Mouse (Mus musculus) cerebellum, adult 2 months (tissue): ENCODE results near the gene Gtf3c5. TPM values are rescaled to one million over a fixed set of nuclear protein-coding genes. Genes with fewer than 3 reads are reported as not detected.

Experiments
- DNase-seq, 2 experiments: peaks; one replicate each; pipeline ENCODE4 v3.0.0; 2021
- H3K27ac ChIP-seq: fragments of 200-500 bp; 2 replicates; pipeline ENCODE4 v1.5.1; 2012; ENCODE audit warnings: low read length, control low read depth, inconsistent platforms; ENCODE audit not compliant: insufficient read depth
- H3K27me3 ChIP-seq: fragments of 200-500 bp; 2 replicates; pipeline ENCODE4 v1.6.1; 2012; ENCODE audit warnings: inconsistent platforms, mild to moderate bottlenecking, low read length, moderate library complexity; ENCODE audit not compliant: control insufficient read depth, insufficient read depth
- H3K4me1 ChIP-seq: fragments of 200-500 bp; 2 replicates; pipeline ENCODE4 v1.6.1; 2011; ENCODE audit warnings: low read length; ENCODE audit not compliant: control insufficient read depth, insufficient read depth
- H3K4me3 ChIP-seq: fragments of 200-500 bp; replicated peaks from 2 replicates; pipeline ENCODE3; 2011; ENCODE audit warnings: mild to moderate bottlenecking, low read depth, low read length, control low read depth; ENCODE audit not compliant: insufficient read depth
- CTCF ChIP-seq: fragments of 200-500 bp; IDR thresholded peaks from 2 replicates; pipeline ENCODE4 v1.5.1; 2011; ENCODE audit warnings: low read depth, mild to moderate bottlenecking, control low read depth, low read length, moderate library complexity, borderline replicate concordance; ENCODE audit not compliant: insufficient read depth
- POLR2A ChIP-seq: fragments of 200-500 bp; IDR thresholded peaks from 2 replicates; pipeline ENCODE4 v1.6.1; 2011; ENCODE audit warnings: low read length, control low read depth, borderline replicate concordance; ENCODE audit not compliant: insufficient read depth
- WGBS: fragments of 180-500 bp; shearing (Covaris S2); methylation state at CpG from one replicate; pipeline ENCODE4 v1.1.7; 2018; 5-methylcytosine and 5-hydroxymethylcytosine counted together
- polyA plus RNA-seq: library from polyadenylated mRNA; depleted of rRNA; stranded (reverse); fragments of >200 nt; gene quantifications from 2 replicates; pipeline ENCODE4 v1.2.3, GENCODE M21; 2012

The Gtf3c5 gene
- polyA plus RNA-seq, 1 experiment: 32.6 TPM

DNA sequence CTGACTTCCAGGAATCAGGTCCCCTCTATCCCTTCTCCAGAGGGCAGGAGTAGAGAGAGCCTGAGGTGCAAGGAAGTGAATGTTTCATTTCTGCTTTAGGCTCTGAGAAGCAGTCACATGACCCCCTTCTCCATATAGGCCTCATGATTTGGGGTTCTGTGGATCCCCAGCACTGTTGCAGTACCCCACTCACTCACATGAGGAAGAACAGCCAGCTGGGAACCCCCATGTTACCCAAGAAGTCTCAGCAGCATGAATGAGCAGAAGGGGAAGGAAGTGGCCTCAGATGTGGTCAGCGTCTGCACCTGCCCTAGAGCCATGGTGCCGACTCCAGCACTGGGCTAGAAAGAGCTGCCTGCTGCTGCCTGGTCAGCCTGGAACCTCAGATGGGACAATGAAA lies 43.6 kb downstream of the Gtf3c5 start:
- no peaks in the 10 kb centered on the region for H3K27me3 ChIP-seq
- 26% methylated on average over 2 of the region's 2 CpGs for WGBS
- peaks cover 89% of the 10 kb centered on the region for H3K4me1 ChIP-seq
- TF ChIP-seq CTCF (no peak), POLR2A (no peak)
- H3K4me3 ChIP-seq: no peak overlapping the region
- H3K27ac ChIP-seq: peak overlapping the region; percentile 80
- no peak for DNase-seq

DNA sequence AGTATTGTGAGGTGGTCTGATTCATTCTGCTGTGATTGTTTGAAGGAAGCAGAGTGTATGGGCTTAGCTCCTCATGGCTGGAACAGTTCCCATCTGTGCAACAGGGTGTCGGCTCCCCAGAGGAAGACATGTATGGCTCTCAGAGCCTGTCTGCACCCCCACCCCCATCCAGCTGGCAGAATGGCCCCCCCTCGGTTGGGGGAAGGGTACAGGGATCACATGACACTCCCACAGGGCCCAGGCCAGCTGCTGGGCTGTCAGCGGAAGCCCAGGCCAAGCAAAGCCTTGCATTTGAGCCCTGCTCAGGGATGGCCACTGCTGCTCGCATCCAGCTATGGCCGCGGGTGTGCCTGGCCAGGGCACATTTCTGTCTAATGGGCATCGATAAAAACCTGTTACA lies 44.3 kb downstream of the Gtf3c5 start:
- Histone ChIP-seq H3K4me1 (peaks cover 84% of the 10 kb centered on the region), H3K27ac (peak overlapping the region; percentile 80), H3K4me3 (no peak overlapping the region), H3K27me3 (no peaks in the 10 kb centered on the region)
- WGBS: 10% methylated on average over 7 of the region's 7 CpGs
- peak in 1 of 2 experiments; percentile 58 for DNase-seq
- TF ChIP-seq POLR2A (no peak), CTCF (no peak)

DNA sequence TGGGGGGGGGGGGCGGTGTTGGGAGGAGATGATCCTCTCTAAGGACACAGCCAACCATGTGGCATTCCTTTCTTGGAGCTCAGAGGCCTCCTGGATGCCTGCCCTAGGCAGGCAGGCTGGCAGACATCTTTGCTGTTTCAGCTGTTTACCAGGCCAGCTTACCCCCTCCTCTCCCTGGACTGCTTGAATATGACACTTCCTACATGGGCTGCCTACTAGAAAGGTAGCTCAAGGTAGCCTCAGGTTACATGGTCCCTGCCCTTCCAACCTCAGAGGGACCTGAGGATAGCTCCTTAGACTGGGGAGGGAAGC lies 44.8 kb downstream of the Gtf3c5 start:
- H3K27me3 ChIP-seq: no peaks in the 10 kb centered on the region
- peak in 1 of 2 experiments; percentile 71 for DNase-seq
- H3K4me1 ChIP-seq: peaks cover 80% of the 10 kb centered on the region
- 0% methylated on average over 1 of the region's 1 CpGs for WGBS
- H3K27ac ChIP-seq: peak overlapping the region; percentile 80
- H3K4me3 ChIP-seq: no peak overlapping the region
- TF ChIP-seq CTCF (no peak), POLR2A (no peak)

DNA sequence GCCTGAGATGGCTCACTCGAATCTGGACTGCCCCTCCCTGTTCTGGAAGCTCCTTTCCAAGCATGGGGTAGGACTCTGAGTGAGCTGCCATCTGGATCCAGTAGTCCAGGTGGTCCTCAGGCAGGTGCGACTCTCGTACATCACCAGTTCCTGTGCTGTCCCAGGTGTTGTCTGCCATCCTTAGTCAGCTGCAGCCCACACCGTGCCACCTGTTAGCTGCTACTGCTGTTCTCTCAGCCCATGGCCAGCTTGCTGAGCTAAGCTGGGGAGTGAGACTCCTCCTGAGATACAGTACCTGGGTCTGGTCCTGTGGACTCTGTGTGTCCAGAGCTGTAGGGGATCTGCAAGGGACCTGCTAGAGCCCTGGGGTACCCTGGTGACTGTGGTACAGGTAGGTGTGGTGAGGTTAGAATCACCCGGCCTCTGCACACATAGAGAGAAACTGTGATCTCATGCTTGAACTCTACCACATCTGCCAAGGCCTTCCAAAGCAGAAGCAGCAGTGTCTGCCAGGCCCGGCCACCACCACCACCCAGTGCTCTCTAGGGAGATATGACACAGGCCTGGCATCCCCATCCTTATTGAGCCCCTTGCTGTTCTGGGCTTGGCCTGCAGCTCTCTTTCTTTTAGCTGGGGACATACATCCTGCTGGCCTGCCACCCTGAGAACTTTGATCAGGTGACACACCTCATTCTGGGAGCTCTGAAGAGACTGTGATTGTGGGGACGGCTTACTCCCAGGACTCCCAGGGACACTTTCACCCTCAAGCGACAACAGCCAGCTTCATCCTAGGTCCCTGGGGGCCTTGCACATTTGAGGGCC lies 45.3 kb downstream of the Gtf3c5 start:
- DNase-seq: peak in 1 of 2 experiments; percentile 61
- peaks cover 74% of the 10 kb centered on the region for H3K4me1 ChIP-seq
- TF ChIP-seq CTCF (no peak), POLR2A (no peak)

DNA sequence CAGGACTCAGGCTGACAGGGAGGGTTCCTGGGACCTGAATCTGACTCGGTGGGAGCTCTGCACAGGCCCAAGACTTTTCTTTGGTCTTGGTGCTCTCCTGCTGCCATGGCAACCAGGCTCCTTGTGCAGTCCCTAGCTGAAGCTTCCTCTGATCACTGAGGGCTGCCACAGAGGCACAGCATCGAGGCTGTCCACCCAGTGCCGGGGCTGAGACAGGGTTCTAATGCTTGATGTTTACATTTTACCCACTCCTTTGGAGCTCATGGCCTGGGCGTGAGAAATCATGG lies 46.0 kb downstream of the Gtf3c5 start:
- Histone ChIP-seq H3K27ac (peak overlapping the region; percentile 91), H3K27me3 (no peaks in the 10 kb centered on the region), H3K4me1 (peaks cover 71% of the 10 kb centered on the region), H3K4me3 (no peak overlapping the region)
- peak in 1 of 2 experiments; percentile 48 for DNase-seq
- 13% methylated on average over 4 of the region's 4 CpGs for WGBS
- TF ChIP-seq CTCF (no peak), POLR2A (no peak)

More for the DNA sequence above, 45.3 kb downstream of the Gtf3c5 start:
- peak overlapping the region; percentile 91 for H3K27ac ChIP-seq
- WGBS: 13% methylated on average over 8 of the region's 8 CpGs
- no peak overlapping the region for H3K4me3 ChIP-seq
- H3K27me3 ChIP-seq: no peaks in the 10 kb centered on the region

DNA sequence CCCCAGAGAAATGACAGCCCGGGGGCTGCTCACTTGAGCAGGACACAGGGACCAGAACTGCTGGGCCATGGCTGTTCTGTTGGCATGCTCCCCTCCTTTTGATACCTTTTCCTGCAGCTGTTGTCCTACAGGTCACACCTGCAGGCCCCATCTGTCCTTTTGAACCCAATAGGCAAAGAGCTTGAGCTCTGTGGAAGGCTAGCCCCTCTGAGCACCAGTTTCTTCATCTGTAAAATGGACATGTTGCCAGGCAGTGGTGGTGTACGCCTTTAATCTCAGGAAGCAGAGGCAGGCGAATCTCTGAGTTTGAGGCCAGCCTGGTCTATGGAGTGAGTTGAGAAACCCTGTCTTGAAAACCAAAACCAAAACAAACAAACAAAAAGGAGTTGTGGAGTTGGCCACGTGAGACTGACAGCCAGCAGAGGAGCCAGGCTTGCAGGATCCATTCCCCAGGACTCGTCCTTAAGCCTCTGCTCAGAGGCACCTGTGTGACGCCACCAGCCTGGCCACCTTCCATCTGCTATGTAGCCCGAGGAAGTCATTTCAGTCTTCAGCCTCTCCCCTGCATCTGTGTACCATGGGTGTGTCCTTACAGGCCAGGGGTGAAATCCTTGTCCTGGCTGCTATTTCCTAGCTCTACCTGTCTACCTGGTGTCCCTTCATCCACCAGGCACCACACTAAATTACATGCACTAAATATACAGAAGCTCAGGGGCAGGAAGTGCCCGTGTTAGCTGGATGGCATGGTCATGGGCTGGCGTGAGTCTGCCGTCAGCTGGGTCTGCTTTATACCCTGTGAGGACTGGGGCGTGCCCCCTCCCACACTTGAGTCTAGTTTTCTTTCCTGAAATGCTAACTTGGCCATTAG lies 46.6 kb downstream of the Gtf3c5 start:
- no peak for TF ChIP-seq POLR2A
- TF ChIP-seq CTCF: no peak
- H3K27ac ChIP-seq: peak overlapping the region; percentile 91
- peaks cover 70% of the 10 kb centered on the region for H3K4me1 ChIP-seq
- no peak overlapping the region for H3K4me3 ChIP-seq
- DNase-seq: peak in 1 of 2 experiments; percentile 63
- no peaks in the 10 kb centered on the region for H3K27me3 ChIP-seq
- 28% methylated on average over 11 of the region's 11 CpGs for WGBS

DNA sequence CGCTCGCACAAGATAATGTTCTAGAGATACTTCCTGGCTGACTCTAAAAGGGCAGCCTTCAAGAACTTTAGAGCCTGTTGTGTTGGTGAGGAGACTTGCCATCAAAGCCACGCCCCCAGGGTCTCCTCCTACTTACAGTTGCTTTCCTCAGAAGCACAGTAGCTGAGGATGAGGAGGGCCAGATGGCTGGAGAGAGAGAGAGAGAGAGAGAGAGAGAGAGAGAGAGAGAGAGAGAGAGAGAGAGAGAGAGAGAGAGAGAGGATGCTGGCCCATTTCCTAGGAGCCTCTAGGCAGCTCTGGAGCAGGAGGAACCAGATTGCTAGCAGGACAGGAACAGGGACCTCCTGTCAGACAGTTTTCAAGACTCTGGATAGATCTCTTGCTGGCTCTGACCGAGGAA lies 47.4 kb downstream of the Gtf3c5 start:
- H3K4me3 ChIP-seq: peak overlapping the region; percentile 52
- TF ChIP-seq CTCF (no peak), POLR2A (no peak)
- peak overlapping the region; percentile 91 for H3K27ac ChIP-seq
- no peaks in the 10 kb centered on the region for H3K27me3 ChIP-seq
- H3K4me1 ChIP-seq: peaks cover 67% of the 10 kb centered on the region
- 7% methylated on average over 4 of the region's 4 CpGs for WGBS
- peak in 1 of 2 experiments; percentile 60 for DNase-seq

DNA sequence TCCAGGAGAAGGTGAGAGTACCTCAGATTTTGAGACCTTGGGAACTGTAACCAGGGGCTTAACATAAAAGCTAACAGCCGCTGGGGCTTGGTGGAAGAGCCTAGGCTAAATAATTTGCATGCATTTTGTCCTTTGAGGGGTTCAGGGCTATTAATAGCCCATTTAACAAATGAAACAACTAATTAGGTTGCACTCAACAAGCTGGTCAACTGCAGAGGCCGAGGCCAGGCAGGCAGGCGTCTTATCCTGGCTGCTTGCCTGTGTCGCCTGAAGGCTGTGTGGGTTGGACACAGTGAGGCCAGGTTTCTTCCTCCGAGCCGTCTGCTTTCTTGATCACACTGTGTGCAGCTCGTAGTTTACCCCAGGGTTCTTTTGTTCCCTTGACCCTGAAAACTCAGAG lies 47.9 kb downstream of the Gtf3c5 start:
- Histone ChIP-seq H3K27ac (peak overlapping the region; percentile 91), H3K4me3 (peak overlapping the region; percentile 86), H3K4me1 (peaks cover 67% of the 10 kb centered on the region), H3K27me3 (no peaks in the 10 kb centered on the region)
- peak; percentile 85 to 90 for DNase-seq
- WGBS: 2% methylated on average over 7 of the region's 7 CpGs
- no peak for TF ChIP-seq CTCF
